Mouse (Mus musculus): ENCODE measurements around the gene Spata21.

Gene Spata21

DNA sequence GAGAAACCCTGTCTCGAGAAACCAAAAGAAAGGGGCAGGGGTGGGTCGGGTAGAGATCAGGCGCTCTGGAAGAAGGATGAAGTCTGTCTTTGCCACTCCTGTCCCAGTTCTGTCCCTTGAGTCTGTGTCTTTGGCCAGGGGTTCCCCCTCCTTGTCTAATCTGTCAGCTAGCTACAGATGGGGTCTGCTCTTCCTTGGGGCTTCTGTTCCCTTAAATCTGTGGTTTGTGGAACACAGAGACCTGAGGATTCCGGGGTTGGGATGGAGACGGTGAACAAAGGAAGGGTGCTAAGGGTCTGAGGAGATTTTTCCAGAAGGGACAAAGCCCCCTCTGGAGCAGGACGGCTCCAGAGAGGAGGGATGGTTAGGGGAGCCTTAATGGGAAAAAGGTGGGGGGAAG lies at the start of gene Spata21:
Spata21 (plus strand) TSS at position 301 of the 400 bp plus-strand sequence.
- no peak for DNase-seq

DNA sequence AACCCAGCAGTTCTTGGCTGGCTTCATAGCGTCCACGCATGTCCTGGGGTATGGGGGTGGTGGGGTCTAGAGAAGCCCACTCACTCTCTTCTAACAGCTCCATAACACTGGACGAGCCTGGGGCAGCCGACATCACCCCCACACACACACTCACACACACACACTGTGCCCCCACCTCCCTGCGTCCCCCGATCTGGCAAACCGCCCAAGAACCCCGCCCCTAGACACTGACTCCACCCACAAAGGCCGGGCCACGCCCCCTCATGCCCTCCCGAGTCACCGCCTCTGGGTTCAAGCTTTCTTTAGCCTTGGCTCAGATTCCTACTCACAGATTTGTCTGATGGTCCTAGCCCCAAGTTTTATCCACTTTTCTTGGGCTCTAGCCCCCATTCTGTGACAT lies 47.0 kb upstream of the Spata21 start:
- peak; percentile 73 to 77 for DNase-seq

DNA sequence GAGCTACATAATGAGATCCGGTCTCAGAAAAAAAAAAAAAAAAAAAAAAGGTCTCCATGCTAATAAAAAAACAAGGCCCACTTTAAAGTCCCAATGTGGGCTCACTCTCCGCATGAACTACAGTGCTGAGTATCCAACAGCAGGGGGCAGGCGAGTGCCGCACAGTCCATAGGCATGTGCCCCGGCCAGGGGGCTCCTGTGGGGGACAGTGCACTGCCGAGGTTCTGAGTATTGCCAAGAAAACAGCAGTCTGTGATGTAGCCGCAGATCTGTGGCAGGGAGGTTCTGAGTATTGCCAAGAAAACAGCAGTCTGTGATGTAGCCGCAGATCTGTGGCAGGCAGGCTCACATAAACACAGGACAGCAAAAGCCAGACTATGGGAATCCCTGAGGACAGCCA lies 43.3 kb upstream of the Spata21 start:
- peak; percentile 87 to 90 for DNase-seq

DNA sequence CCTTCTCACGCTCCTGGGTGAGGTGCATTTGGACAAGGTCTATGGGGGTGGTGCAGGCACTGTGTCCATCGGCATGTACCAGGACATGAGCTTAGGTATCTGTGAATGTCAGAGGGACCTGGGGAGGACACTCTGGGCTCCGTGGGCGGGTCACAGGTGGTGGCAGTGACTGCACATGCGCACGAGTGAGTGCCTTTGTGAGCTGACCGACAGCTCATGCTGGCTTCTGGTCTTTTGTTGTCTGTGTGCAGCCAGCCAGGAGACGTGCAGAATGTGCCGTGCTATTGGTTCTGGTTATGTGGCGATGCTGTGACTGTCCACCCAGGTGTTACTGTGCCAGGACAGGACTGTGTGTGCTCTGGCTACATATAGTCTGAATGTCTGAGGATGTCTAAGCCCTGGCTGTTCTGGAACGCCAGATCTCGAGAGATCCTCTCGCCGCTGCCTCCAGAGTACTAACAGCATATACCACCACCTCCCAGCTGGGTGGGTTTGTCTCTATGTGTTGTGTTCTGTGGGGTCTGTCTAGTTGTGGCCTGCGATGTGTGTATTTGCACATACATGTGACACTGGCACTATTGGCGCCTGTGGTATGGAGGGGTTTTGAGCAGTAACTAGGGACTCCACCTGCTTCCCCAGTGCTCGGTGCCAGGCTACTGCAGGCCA lies 39.2 kb upstream of the Spata21 start:
- no peak for DNase-seq

DNA sequence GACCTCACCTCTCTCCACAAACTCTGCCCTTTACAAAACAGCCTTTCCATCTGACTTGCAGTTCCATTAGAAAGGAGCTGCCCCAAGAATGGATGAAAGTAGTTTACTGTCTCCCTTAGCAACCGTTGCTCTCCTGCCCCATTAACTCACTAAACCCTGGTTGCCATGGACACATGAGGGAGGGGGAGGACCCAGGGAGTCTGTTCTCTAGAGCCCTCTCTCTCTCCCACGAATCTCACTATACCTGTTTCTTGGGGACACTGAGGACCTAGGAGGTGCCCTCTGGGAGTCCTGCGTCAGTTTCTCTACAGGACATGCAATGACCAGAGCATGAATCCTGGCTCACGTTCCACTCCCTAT lies 38.7 kb upstream of the Spata21 start:
- DNase-seq: peak; percentile 75 to 84

DNA sequence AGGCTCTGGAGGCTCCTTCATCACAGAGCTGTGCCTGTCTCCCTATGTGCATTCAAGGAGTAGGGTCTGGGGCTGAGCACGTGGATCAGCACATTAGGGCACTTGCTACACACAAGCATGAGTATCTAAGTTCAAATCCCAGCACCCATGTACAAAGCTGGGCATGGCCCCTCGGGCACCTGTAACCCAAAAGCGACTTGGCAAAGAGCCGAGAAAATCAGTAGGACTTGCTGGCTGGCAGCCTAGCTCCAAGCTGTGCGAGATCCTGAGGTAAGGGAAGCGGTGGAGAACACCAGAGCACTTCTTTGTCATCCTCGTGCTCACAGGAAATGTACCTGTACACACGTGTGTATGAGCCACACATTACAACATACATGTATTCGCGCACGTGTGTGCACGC lies 35.7 kb upstream of the Spata21 start:
- DNase-seq: no peak

DNA sequence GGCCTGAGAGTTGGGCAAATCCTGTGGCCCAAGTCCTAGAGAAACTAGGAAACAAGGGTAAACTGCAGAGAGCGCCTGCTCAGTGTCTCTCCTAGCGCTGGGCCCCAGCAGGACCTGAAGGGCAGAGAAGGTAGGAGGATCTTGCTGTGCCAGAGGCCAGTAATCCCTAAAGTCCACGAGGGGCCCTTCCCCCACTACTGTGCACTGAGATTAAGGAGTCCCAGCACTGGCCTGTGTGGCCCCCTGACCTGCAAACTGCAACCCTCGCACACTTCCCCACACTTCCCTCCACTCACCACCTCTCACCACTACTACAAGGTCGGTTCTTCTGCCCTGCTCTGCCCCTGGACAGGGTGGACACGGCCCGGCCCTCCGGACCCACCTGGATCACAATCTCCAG lies 35.0 kb upstream of the Spata21 start:
- peak; percentile 54 to 71 for DNase-seq

DNA sequence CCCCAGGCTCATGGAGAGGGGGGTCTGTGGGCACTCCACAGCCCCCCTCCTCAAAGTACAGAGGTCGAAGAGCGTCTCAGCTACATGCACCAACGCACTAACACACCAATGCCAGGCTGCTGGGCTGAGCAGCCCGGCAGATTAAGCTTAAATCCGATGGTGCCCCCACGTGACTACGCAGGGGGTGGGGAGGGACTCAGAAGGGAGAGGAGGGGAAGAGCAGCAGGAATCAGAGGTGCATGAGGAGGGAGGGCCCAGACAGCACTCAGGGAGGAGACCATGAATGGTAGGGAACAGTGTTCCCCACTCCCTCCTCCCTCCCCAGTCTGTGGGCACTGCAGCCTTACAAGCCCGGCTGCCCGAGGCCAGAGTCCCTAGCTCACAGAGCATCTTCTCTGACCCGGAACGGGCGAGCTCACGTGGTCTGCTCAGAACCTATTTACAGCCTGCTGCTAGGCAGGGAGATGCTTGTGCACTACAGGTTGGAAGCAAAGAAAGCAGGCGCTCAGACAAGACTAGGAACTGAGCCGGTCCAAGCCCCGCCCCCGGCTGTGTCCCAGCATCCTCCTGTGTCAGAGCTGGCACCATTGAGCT lies 34.5 kb upstream of the Spata21 start:
- DNase-seq: peak; percentile 81 to 90

DNA sequence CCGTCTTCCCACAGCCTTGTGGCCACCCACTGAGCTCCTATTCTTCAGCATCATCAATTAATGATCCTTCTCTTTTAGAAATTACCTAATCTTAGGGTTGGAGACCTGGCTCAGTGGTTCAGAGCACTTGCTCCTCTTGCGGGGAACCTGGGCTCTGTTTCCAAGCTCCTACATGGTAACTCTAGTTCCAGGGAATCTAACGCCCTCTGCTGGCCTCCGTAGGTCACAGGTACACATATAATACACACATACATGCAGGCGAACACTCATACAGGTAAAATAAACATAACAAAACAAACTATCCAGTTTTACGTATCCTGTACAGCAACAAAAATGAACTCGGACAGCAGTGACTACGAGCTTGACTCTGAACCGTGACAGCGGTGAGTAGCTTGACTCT lies 31.2 kb upstream of the Spata21 start:
- no peak for DNase-seq

DNA sequence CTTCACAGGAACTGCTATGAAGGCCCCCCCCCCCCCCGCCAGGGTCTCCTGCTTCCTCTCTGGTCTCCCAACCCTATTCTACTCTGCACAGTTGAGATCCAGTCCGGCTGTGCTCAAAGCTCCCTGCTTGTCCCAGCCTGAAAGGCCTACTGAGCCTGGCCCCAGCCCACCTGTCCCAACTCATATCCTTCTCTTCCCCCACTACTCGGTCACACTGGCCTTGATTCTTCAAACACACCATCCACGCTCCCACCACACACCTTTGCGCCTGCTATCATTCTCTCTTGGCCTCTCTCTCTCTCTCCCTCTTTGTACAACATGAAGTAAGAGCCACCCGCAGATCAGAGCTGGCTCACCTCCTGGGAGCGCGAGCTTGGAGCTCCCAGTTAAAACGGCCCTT lies 29.3 kb upstream of the Spata21 start:
- no peak for DNase-seq

DNA sequence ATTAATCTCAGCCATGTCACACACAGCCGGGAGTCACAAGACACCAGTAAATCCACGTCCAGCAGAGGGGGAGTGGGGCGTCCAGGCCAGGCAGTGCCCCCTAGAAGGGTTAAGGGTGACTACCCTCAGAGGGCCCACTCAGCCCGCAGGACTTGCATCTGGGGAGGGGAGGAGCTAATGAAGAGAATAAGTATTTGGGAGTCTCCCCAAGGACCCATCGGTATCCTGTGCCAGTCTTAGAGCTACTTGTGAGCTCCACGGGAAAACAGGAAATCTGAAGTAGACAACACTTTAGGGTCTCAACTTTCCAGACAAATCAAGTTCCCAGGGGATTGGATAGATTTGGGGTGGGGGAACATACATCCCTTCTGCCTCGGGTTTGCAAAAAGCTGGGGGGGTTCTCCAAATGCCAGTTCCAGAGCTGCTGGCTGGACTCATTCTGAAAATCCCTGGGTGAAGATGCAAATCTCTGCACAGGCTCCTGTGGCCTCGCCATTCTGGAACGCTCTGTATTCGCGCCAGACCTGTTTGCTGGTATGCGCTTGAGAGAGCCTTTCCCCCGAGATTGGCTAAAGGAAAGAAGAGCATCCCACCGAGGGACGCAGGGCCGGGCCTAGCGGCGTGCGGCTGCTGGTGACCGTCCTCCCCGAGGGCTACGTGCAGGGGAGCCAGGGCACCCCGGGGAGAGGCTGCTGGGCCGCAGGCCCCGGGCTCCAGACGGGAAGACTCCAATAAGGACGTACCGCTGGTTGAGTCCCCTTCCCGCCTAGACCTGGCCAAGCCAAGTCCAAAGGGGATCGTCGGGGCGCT lies 28.3 kb upstream of the Spata21 start:
- peak in 1 of 2 experiments; percentile 16 for DNase-seq

DNA sequence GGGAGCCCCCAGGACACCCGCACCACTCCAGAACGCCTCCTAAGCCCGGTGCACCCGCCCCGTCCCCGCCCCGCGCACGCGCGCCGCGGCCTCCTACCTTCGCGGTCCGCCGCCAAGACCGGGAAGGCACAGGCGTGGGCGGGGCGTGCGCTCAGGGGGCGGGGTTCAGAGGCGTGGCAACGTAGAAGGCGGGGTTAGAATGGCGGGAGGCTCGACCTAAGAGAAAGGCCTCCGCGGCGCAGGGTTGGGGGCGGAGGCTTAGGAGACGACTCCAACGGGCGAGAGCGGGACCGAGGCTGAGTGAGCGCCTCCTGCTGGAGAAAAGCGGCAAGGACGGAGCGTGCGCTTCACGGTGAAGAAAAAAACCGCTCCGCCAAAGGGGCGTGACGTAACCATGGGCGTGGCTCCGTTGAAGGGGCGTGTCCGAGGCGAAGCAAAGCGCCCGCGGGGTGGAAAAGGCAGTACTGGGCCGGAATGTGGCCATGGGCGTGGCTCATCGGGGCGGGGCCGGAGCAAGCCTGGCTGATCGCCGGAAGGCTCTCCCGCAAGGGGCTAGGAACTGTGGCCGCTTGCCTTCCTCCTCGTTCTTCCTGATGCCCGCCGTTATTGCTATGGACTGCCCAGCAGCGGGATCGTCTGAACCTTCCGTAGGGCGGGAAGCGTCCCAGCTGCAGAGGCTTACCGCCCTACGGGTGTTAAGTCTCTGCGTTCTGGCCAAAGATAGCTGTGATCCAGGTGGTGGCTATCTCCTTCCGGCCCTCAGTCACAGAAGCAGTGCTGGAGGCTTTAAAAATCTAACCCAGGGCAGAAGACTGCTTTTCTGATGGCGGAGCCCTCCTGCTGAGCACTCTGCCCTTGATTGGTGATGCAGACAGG lies 27.5 kb upstream of the Spata21 start, which contains the start of gene Crocc:
Crocc (minus strand) TSS at position 125 of the 876 bp plus-strand sequence.
- DNase-seq: peak; percentile 100

DNA sequence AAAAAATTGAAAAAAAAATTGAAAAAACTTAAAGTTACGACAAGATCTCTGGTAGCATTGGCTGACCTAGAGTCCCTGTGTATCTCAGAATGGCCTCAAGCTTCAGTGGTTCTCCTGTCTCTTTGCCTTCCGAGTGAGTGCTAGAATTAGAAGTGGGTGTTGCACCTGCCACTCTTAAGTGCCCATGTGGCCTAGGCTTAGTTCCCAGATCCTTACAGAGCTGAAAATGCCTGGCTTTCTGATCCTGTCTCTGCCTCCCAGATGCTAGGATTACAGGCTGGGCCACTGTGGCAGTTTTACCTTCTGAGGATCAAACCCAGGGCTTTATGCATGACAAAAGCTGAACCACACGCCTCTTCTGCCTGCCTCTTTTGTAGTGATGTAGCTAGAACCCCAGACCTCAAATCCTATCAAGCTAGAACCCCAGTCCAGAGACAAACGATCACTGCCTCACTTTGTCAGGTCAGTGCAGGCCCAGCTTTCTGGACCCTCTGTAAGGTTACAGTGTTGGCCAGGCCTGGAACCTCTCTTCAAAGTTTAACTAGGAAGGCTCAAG lies 24.0 kb upstream of the Spata21 start:
- DNase-seq: no peak

DNA sequence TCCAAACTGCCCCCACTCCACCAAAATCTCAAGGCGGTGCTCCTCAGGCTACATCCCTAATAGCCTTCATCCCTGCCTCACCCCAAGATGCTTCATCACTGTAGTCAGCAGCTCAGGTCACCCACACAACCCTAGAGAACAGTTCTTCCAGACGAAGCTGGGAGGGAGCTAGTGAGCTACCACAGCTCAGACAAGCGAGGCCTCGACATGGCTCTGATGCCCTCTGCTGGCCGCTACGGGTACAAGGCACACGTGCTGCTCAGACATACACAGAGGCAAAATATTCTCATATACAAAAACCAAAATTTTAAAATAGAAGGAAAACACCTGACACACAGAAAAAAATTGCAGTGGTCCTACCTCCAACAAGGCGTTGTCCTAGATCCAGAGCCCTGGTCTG lies 23.0 kb upstream of the Spata21 start:
- peak; percentile 89 to 92 for DNase-seq

DNA sequence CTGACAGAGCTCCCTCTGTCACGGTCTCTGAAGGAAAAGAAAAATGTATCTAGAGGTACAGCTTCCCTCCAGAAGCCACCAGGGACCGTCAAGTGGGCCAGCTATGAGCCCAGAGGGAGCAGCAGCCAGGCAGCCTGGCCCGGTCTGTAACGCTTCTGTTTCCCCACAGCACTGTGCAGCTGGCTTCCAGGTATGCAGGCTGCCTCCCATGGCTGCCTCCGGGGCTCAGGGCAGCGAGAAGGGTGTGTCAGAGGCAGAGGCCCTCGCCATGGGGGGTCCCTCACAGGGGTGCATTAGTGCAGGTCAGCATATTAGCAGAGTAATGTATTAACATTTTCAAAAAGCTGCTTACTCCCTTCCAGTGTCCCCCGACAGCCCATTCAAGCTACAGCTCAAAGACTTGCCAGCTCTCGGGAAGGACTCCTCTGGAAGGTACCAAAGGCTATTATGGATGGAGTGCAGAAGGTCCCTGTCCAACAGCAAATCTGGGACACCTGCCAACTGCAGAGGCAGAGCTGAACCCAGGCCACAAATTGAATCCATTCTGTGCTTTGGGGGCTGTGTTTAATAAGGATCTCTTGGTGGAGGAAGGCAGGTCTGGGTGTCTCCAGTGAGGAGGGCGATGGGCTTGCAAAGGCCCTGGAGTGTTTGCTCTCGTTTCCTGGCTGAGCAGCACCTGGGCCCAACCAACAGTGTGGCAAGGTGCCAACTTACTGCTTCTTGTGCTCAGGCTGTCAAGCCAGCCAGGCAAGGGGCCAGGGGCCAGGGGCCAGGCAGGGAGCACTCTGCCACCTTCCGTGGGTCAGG lies 21.2 kb upstream of the Spata21 start:
- DNase-seq: peak; percentile 46 to 65

DNA sequence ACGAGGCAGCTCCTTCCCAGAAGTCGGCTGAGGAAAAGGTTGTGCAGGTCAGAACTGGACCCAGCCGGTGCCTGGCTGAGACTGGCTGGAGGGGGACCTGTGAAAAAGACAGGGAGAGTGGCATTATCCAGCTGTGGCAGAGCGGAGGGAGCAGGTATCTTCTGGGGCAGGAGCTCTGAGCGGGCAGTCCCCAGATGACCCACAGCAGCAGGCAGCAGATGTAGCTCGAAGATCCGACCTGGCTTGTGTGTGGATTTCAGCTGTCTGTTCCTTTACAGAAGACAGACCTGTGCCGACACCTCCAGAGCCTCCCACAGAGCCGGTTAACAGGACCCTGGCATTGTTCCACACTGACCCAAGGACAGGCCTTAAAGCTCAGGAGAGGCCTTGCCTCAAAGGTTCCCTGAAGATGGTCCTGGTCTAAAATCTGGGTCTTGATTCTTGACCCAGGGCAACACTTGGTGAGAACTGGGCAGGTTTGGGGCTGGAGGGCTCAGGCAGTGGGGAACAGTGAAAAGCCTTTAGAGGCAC lies 20.6 kb upstream of the Spata21 start:
- no peak for DNase-seq

DNA sequence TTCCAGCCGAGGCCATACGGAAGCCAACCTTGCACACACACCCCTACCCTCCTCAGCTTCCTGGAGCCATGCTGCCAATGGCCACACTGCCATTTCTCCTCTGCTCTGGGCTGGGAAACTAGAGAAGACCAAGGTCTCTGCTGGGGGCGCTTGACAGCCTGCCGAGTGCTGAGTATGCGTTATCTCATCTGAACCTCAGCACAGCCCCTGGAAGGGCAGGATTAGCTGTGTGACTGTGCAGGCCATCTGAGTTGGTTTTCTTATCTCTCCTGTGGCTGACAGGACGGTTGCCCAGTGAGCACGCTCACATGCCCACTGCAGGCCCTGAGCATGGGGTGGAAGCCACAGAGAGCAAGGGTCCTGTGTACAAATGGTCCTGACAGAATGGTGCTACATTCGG lies 19.5 kb upstream of the Spata21 start:
- no peak for DNase-seq

DNA sequence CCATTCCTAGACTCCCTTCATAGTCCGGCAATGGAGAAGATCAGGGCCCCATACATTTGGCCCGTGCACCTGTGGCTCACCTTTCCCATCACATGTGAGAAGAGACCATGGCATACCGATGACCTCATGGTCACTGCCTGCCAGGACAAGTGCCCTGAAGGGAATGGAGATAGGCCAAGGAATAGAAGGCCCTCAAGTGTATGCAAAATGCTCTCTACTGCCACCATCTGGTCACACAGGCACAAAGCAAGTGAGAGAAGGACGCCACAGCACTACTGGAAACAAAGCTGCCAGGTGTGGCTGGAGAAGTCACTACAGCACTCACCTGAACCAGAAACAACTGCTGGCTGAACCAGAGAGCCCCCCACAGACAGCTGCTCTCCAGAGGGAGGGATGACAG lies 18.4 kb upstream of the Spata21 start:
- DNase-seq: peak; percentile 69 to 77

DNA sequence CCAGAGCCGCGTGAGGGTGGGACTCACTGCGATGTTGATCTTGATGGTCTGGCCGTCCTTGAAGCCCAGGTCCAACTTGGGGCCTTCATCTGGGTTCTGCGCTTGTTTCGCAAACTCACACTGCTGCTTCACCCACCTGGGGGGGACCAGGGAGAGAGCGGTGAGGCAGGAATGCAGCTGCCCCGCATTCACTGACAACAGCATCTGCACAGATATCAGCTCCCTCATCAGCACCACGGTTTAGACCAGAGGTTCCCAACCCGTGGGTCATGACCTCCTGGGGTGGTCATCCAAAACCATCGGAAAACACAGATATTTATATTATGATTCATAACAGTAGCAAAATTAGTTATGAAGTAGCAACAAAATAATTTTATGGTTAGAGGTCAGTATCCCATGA lies 15.6 kb upstream of the Spata21 start:
- no peak for DNase-seq

DNA sequence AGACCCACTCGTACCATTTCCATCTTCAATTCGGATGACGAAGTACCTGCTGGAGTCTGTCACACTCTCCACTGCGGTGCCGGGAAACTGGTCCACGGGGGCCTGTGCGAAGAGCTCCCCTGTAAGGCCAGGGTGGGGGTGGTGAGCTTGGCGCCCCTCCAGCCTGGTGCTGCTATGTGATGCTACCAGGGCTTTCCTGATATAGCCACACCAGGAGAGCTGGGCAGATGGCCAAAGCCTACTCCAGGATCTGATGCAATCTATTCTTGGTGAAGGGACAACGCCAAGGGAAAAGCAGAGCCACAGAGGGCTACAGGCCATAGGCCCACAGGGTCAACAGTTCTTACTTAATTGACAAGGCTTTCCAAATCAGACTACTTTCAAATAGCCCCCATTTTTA lies 14.5 kb upstream of the Spata21 start:
- peak in 1 of 2 experiments; percentile 39 for DNase-seq

DNA sequence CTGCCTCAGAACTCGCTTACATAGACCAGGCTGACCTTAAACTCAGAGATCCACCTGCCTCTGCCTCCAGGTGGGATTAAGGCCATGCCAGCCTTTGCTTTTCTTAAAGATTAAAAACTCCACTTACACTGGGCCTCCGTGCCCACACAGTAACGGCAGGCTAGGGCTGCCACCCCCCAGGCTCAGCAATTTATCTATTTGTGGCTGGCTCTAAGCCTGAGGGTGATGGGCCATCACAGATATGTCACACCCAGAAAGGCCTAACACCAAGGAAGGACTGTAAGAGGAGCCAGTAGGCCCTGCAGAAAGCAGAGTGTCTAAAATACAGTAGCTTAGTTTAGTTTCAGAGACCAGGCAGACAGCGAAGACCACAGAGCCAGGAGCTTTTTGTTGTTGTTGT lies 14.0 kb upstream of the Spata21 start:
- DNase-seq: no peak
